Mouse (Mus musculus): ENCODE data around the gene Tbc1d22a. TPM values are rescaled to one million over a fixed set of nuclear protein-coding genes. Genes with fewer than 3 reads are reported as not detected.

Gene Tbc1d22a
- polyA plus RNA-seq, 1 experiment: 56.5 TPM

GRCm38 (mm10) chr15:86355857-86356256 lies 141.6 kb downstream of the Tbc1d22a start:
- DNase-seq: no peak
- H3K36me3 ChIP-seq (ENCODE audit: control insufficient read depth, insufficient read depth, low read length): 0 out of 2 replicates have a peak, but pooled peaks cover 3% of the 10 kb centered on the region
- no peaks in the 10 kb centered on the region for H3K27me3 ChIP-seq (ENCODE audit: control insufficient read depth, insufficient read depth, low read length)
- WGBS: 73% methylated on average over 2 of the region's 2 CpGs
- H3K4me1 ChIP-seq (replicated peaks; ENCODE audit: control insufficient read depth, insufficient read depth, low read length): peaks cover 35% of the 10 kb centered on the region
- no peak overlapping the region for H3K4me3 ChIP-seq (ENCODE audit: control insufficient read depth, insufficient read depth, low read length)
- no peak overlapping the region for H3K27ac ChIP-seq (ENCODE audit: control insufficient read depth, insufficient read depth, low read length)
- TF ChIP-seq CTCF (IDR thresholded peaks at IDR 0.05; ENCODE audit: borderline replicate concordance, control insufficient read depth, extremely low read depth, insufficient read depth, low read length, poor library complexity): no peak
- no peak for TF ChIP-seq POLR2A (IDR thresholded peaks at IDR 0.05; ENCODE audit: control insufficient read depth, extremely low read depth, insufficient read depth, low read length, poor library complexity)

- Histone ChIP-seq H3K4me1 (replicated peaks; ENCODE audit: control insufficient read depth, insufficient read depth, low read length) (peaks cover 66% of the 10 kb centered on the region), H3K27ac (ENCODE audit: control insufficient read depth, insufficient read depth, low read length) (peak overlapping the region; percentile 57), H3K4me3 (ENCODE audit: control insufficient read depth, insufficient read depth, low read length) (no peak overlapping the region), H3K36me3 (ENCODE audit: control insufficient read depth, insufficient read depth, low read length) (no peaks in the 10 kb centered on the region), H3K27me3 (ENCODE audit: control insufficient read depth, insufficient read depth, low read length) (no peaks in the 10 kb centered on the region)
- no peak for TF ChIP-seq POLR2A (IDR thresholded peaks at IDR 0.05; ENCODE audit: control insufficient read depth, extremely low read depth, insufficient read depth, low read length, poor library complexity)
- TF ChIP-seq CTCF (IDR thresholded peaks at IDR 0.05; ENCODE audit: borderline replicate concordance, control insufficient read depth, extremely low read depth, insufficient read depth, low read length, poor library complexity): no peak
- DNase-seq: no peak
- 82% methylated on average over 3 of the region's 3 CpGs for WGBS
Measured at GRCm38 (mm10) chr15:86360376-86360775, 146.1 kb downstream of the Tbc1d22a start.

GRCm38 (mm10) chr15:86362306-86363150 lies 148.3 kb downstream of the Tbc1d22a start:
- 26% methylated on average over 10 of the region's 10 CpGs for WGBS
- H3K27me3 ChIP-seq (ENCODE audit: control insufficient read depth, insufficient read depth, low read length): no peaks in the 10 kb centered on the region
- H3K4me3 ChIP-seq (ENCODE audit: control insufficient read depth, insufficient read depth, low read length): no peak overlapping the region
- H3K36me3 ChIP-seq (ENCODE audit: control insufficient read depth, insufficient read depth, low read length): no peaks in the 10 kb centered on the region
- no peak for DNase-seq
- peak overlapping the region; percentile 93 for H3K27ac ChIP-seq (ENCODE audit: control insufficient read depth, insufficient read depth, low read length)
- peaks cover 63% of the 10 kb centered on the region for H3K4me1 ChIP-seq (replicated peaks; ENCODE audit: control insufficient read depth, insufficient read depth, low read length)
- TF ChIP-seq POLR2A (IDR thresholded peaks at IDR 0.05; ENCODE audit: control insufficient read depth, extremely low read depth, insufficient read depth, low read length, poor library complexity) (no peak), CTCF (IDR thresholded peaks at IDR 0.05; ENCODE audit: borderline replicate concordance, control insufficient read depth, extremely low read depth, insufficient read depth, low read length, poor library complexity) (no peak)

DNA sequence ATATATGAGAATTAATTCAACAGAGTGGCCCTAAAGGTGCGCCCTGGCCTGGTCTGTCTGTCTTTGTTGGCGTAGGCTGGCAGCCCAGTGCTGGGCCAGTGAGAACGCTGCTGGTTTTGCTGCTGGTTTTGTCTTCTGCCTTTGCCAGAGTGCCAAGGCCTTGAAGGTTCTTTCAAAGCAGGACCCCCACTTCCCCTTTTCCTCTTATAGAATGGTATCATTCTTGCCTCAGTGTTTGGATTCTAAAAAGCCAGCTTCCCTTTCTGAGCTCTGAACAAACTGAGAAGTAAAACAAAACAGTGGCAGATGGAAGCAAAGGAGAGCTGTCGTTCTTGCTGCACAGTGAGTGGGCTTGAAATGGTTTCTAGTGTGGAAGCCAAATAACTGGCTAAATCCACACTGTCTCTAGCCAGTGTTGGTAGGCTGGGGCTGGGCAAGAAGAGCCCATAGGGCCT lies 149.6 kb downstream of the Tbc1d22a start:
- H3K36me3 ChIP-seq (ENCODE audit: control insufficient read depth, insufficient read depth, low read length): no peaks in the 10 kb centered on the region
- peak overlapping the region; percentile 93 for H3K27ac ChIP-seq (ENCODE audit: control insufficient read depth, insufficient read depth, low read length)
- H3K4me1 ChIP-seq (replicated peaks; ENCODE audit: control insufficient read depth, insufficient read depth, low read length): peaks cover 57% of the 10 kb centered on the region
- TF ChIP-seq CTCF (IDR thresholded peaks at IDR 0.05; ENCODE audit: borderline replicate concordance, control insufficient read depth, extremely low read depth, insufficient read depth, low read length, poor library complexity): no peak
- TF ChIP-seq POLR2A (IDR thresholded peaks at IDR 0.05; ENCODE audit: control insufficient read depth, extremely low read depth, insufficient read depth, low read length, poor library complexity): no peak
- H3K4me3 ChIP-seq (ENCODE audit: control insufficient read depth, insufficient read depth, low read length): no peak overlapping the region
- DNase-seq: no peak
- 35% methylated on average over 4 of the region's 4 CpGs for WGBS
- no peaks in the 10 kb centered on the region for H3K27me3 ChIP-seq (ENCODE audit: control insufficient read depth, insufficient read depth, low read length)

DNA sequence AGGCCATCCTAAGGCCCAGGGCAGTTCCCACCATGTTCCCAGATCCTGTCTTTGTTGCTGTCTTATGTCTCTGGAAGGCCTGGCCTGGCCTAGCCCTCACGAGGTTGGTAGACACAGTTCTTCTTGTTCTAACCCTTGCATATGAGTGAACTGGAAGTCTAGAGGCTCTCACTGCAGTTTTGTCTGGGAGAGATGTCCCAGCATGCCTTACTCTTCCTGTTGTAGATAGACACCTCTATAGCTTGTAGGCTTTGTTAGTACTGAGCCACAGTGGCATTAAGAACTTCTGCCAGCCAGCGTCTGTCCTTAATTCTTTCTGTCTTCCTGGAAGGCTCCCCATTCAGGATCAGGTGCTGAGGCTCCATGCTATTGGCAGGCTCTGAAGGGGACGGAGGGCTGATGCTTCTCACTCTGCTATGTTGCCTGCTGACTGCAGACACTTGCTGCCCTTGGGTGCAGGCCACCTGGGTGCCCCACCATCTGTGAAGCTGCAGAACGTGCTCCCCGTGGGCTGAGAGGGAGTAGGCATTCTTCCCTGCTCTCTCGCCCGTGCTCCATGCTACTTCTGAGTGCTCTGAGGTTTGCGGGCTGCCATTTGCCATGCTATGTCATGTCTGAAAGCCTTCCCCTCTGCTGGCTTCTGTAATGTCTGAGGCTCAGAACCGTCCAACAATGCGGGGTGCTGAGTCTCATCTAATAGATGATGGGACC lies 150.8 kb downstream of the Tbc1d22a start:
- no peaks in the 10 kb centered on the region for H3K27me3 ChIP-seq (ENCODE audit: control insufficient read depth, insufficient read depth, low read length)
- 60% methylated on average over 10 of the region's 10 CpGs for WGBS
- DNase-seq: no peak
- H3K27ac ChIP-seq (ENCODE audit: control insufficient read depth, insufficient read depth, low read length): peak overlapping the region; percentile 93
- no peaks in the 10 kb centered on the region for H3K36me3 ChIP-seq (ENCODE audit: control insufficient read depth, insufficient read depth, low read length)
- no peak overlapping the region for H3K4me3 ChIP-seq (ENCODE audit: control insufficient read depth, insufficient read depth, low read length)
- no peak for TF ChIP-seq POLR2A (IDR thresholded peaks at IDR 0.05; ENCODE audit: control insufficient read depth, extremely low read depth, insufficient read depth, low read length, poor library complexity)
- no peak for TF ChIP-seq CTCF (IDR thresholded peaks at IDR 0.05; ENCODE audit: borderline replicate concordance, control insufficient read depth, extremely low read depth, insufficient read depth, low read length, poor library complexity)
- H3K4me1 ChIP-seq (replicated peaks; ENCODE audit: control insufficient read depth, insufficient read depth, low read length): peaks cover 54% of the 10 kb centered on the region

DNA sequence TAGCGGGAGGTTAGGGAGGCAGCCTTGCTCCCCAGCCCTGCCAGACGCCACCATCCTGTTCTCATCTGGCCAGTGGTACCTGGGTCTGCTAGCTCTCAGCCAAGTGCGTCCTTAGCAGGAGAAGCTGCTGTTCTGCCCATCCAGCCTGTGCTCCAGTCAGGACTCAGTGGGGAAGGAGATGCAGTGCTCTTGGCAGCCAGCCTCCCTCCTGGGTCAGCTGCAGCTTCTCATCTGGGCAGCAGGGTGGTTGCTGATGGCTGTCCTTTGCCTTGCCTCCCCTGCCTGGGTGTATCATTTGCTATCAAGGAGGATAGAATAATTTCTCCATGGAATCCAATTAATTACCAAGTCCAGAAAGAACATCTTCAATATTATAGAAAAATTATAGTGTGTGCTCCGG lies 152.5 kb downstream of the Tbc1d22a start:
- Histone ChIP-seq H3K36me3 (ENCODE audit: control insufficient read depth, insufficient read depth, low read length) (no peaks in the 10 kb centered on the region), H3K27ac (ENCODE audit: control insufficient read depth, insufficient read depth, low read length) (no peak overlapping the region), H3K4me1 (replicated peaks; ENCODE audit: control insufficient read depth, insufficient read depth, low read length) (peaks cover 42% of the 10 kb centered on the region), H3K27me3 (ENCODE audit: control insufficient read depth, insufficient read depth, low read length) (no peaks in the 10 kb centered on the region), H3K4me3 (ENCODE audit: control insufficient read depth, insufficient read depth, low read length) (no peak overlapping the region)
- TF ChIP-seq POLR2A (IDR thresholded peaks at IDR 0.05; ENCODE audit: control insufficient read depth, extremely low read depth, insufficient read depth, low read length, poor library complexity) (no peak), CTCF (IDR thresholded peaks at IDR 0.05; ENCODE audit: borderline replicate concordance, control insufficient read depth, extremely low read depth, insufficient read depth, low read length, poor library complexity) (no peak)
- WGBS: 95% methylated on average over 4 of the region's 4 CpGs
- DNase-seq: no peak

All from thymus, adult 2 months (tissue).